Mouse (Mus musculus): Measurements from ENCODE around the gene Fxyd2.

Gene Fxyd2

GRCm38 (mm10) chr9:45383883-45384282 lies 15.6 kb upstream of the Fxyd2 start:
- in situ Hi-C loops (cut with MboI; ENCODE audit: low pct_unique_long_range_greater_than_20kb in 1 of 2, low sequenced_read_pairs in 2 of 2, unreplicated experiment in 1 of 2): loop anchor here in 1 of 2 experiments (5.0 to 10.0 kb wide), 2 partner anchors 37 to 79 kb away; no protein-coding TSS in a partner anchor

GRCm38 (mm10) chr9:45386698-45387097 lies 12.8 kb upstream of the Fxyd2 start:
- in situ Hi-C loops (cut with MboI; ENCODE audit: low pct_unique_long_range_greater_than_20kb in 1 of 2, low sequenced_read_pairs in 2 of 2, unreplicated experiment in 1 of 2): loop anchor here in 1 of 2 experiments (10.0 kb wide), 1 partner anchor 82 kb away; no protein-coding TSS in a partner anchor

GRCm38 (mm10) chr9:45388385-45388994 lies 11.0 kb upstream of the Fxyd2 start:
- in situ Hi-C loops (cut with MboI; ENCODE audit: low pct_unique_long_range_greater_than_20kb in 1 of 2, low sequenced_read_pairs in 2 of 2, unreplicated experiment in 1 of 2): loop anchor here in 1 of 2 experiments (10.0 kb wide), 1 partner anchor 84 kb away; no protein-coding TSS in a partner anchor

GRCm38 (mm10) chr9:45389596-45389995 lies 9.9 kb upstream of the Fxyd2 start:
- in situ Hi-C loops (cut with MboI; ENCODE audit: low pct_unique_long_range_greater_than_20kb in 1 of 2, low sequenced_read_pairs in 2 of 2, unreplicated experiment in 1 of 2): loop anchor here in 1 of 2 experiments (10.0 kb wide), 1 partner anchor 85 kb away; no protein-coding TSS in a partner anchor

- in situ Hi-C loops (cut with MboI; ENCODE audit: low pct_unique_long_range_greater_than_20kb in 1 of 2, low sequenced_read_pairs in 2 of 2, unreplicated experiment in 1 of 2): loop anchor here in 1 of 2 experiments (5.0 kb wide), 1 partner anchor 44 kb away; no protein-coding TSS in a partner anchor
These were observed 8.2 kb upstream of the Fxyd2 start for GRCm38 (mm10) chr9:45391299-45391698.

GRCm38 (mm10) chr9:45395218-45395617 lies 4.3 kb upstream of the Fxyd2 start:
- in situ Hi-C loops (cut with MboI; ENCODE audit: low pct_unique_long_range_greater_than_20kb in 1 of 2, low sequenced_read_pairs in 2 of 2, unreplicated experiment in 1 of 2): no loop called here

- in situ Hi-C loops (cut with MboI; ENCODE audit: low pct_unique_long_range_greater_than_20kb in 1 of 2, low sequenced_read_pairs in 2 of 2, unreplicated experiment in 1 of 2): no loop called here
These were observed 3.7 kb upstream of the Fxyd2 start for GRCm38 (mm10) chr9:45395796-45396195.

GRCm38 (mm10) chr9:45398336-45398735 lies 1.1 kb upstream of the Fxyd2 start:
- in situ Hi-C loops (cut with MboI; ENCODE audit: low pct_unique_long_range_greater_than_20kb in 1 of 2, low sequenced_read_pairs in 2 of 2, unreplicated experiment in 1 of 2): no loop called here

- in situ Hi-C loops (cut with MboI; ENCODE audit: low pct_unique_long_range_greater_than_20kb in 1 of 2, low sequenced_read_pairs in 2 of 2, unreplicated experiment in 1 of 2): no loop called here
These were observed 2.4 kb downstream of the Fxyd2 start for GRCm38 (mm10) chr9:45401851-45402250.

GRCm38 (mm10) chr9:45402957-45403356 lies 3.5 kb downstream of the Fxyd2 start:
- in situ Hi-C loops (cut with MboI; ENCODE audit: low pct_unique_long_range_greater_than_20kb in 1 of 2, low sequenced_read_pairs in 2 of 2, unreplicated experiment in 1 of 2): no loop called here

- in situ Hi-C loops (cut with MboI; ENCODE audit: low pct_unique_long_range_greater_than_20kb in 1 of 2, low sequenced_read_pairs in 2 of 2, unreplicated experiment in 1 of 2): no loop called here
These were observed 6.2 kb downstream of the Fxyd2 start for GRCm38 (mm10) chr9:45405694-45406093.

- in situ Hi-C loops (cut with MboI; ENCODE audit: low pct_unique_long_range_greater_than_20kb in 1 of 2, low sequenced_read_pairs in 2 of 2, unreplicated experiment in 1 of 2): no loop called here
These were observed 7.3 kb downstream of the Fxyd2 start for GRCm38 (mm10) chr9:45406808-45407207.

GRCm38 (mm10) chr9:45407706-45408675 lies 8.5 kb downstream of the Fxyd2 start:
- in situ Hi-C loops (cut with MboI; ENCODE audit: low pct_unique_long_range_greater_than_20kb in 1 of 2, low sequenced_read_pairs in 2 of 2, unreplicated experiment in 1 of 2): no loop called here

GRCm38 (mm10) chr9:45410193-45410592 lies 10.7 kb downstream of the Fxyd2 start:
- in situ Hi-C loops (cut with MboI; ENCODE audit: low pct_unique_long_range_greater_than_20kb in 1 of 2, low sequenced_read_pairs in 2 of 2, unreplicated experiment in 1 of 2): loop anchor here (5.0 kb wide), 1 partner anchor 108 kb away; no protein-coding TSS in a partner anchor

- in situ Hi-C loops (cut with MboI; ENCODE audit: low pct_unique_long_range_greater_than_20kb in 1 of 2, low sequenced_read_pairs in 2 of 2, unreplicated experiment in 1 of 2): loop anchor here (5.0 kb wide), 1 partner anchor 108 kb away; no protein-coding TSS in a partner anchor
These were observed 11.1 kb downstream of the Fxyd2 start for GRCm38 (mm10) chr9:45410614-45411013.

GRCm38 (mm10) chr9:45411111-45411510 lies 11.6 kb downstream of the Fxyd2 start:
- in situ Hi-C loops (cut with MboI; ENCODE audit: low pct_unique_long_range_greater_than_20kb in 1 of 2, low sequenced_read_pairs in 2 of 2, unreplicated experiment in 1 of 2): loop anchor here (5.0 kb wide), 1 partner anchor 109 kb away; no protein-coding TSS in a partner anchor

- in situ Hi-C loops (cut with MboI; ENCODE audit: low pct_unique_long_range_greater_than_20kb in 1 of 2, low sequenced_read_pairs in 2 of 2, unreplicated experiment in 1 of 2): loop anchor here (5.0 kb wide), 1 partner anchor 110 kb away; no protein-coding TSS in a partner anchor
These were observed 12.3 kb downstream of the Fxyd2 start for GRCm38 (mm10) chr9:45411803-45412202.

- in situ Hi-C loops (cut with MboI; ENCODE audit: low pct_unique_long_range_greater_than_20kb in 1 of 2, low sequenced_read_pairs in 2 of 2, unreplicated experiment in 1 of 2): loop anchor here (5.0 kb wide), 1 partner anchor 110 kb away; no protein-coding TSS in a partner anchor
These were observed 12.8 kb downstream of the Fxyd2 start for GRCm38 (mm10) chr9:45412287-45412686.

Measured in mouse embryonic stem cell (cell line).